Mouse (Mus musculus) forebrain, embryonic 16.5 days (tissue): ENCODE measurements around the gene Hoxb7. TPM values are rescaled to one million over a fixed set of nuclear protein-coding genes. Genes with fewer than 3 reads are reported as not detected.

Experiments
- ATAC-seq: fragments of 200-750 bp; cut with Nextera tagmentation; 2 replicates; pipeline ENCODE4 v1.8.0; 2017; ENCODE audit warnings: mild to moderate bottlenecking, moderate library complexity
- H3K27ac ChIP-seq: fragments of 300-500 bp; sonication (generic); 2 replicates; pipeline ENCODE4 v1.5.1; 2014; ENCODE audit warnings: low read length, control low read depth
- H3K27me3 ChIP-seq: fragments of 300-500 bp; sonication (generic); replicated peaks from 2 replicates; pipeline ENCODE4 v1.6.1; 2014; ENCODE audit warnings: low read length; ENCODE audit not compliant: control insufficient read depth, insufficient read depth
- H3K36me3 ChIP-seq: fragments of 300-500 bp; sonication (generic); 2 replicates; pipeline ENCODE4 v1.6.1; 2014; ENCODE audit not compliant: control insufficient read depth, insufficient read depth
- H3K4me1 ChIP-seq: fragments of 300-500 bp; sonication (generic); replicated peaks from 2 replicates; pipeline ENCODE4 v1.6.1; 2014; ENCODE audit warnings: low read length; ENCODE audit not compliant: control insufficient read depth, insufficient read depth
- H3K4me2 ChIP-seq: fragments of 300-500 bp; sonication (generic); 2 replicates; pipeline ENCODE4 v1.6.1; 2014; ENCODE audit warnings: mild to moderate bottlenecking, low read length, control low read depth
- H3K4me3 ChIP-seq: fragments of 300-500 bp; sonication (generic); replicated peaks from 2 replicates; pipeline ENCODE4 v1.5.1; 2014; ENCODE audit warnings: mild to moderate bottlenecking, low read length, control low read depth
- H3K9ac ChIP-seq: fragments of 300-500 bp; sonication (generic); replicated peaks from 2 replicates; pipeline ENCODE4 v1.6.1; 2014; ENCODE audit warnings: low read depth, low read length, control low read depth
- H3K9me3 ChIP-seq: fragments of 300-500 bp; sonication (generic); 2 replicates; pipeline ENCODE4 v1.6.1; 2016; ENCODE audit warnings: low read length; ENCODE audit not compliant: control insufficient read depth
- WGBS: fragments of 180-500 bp; shearing (Covaris S2); extraction: QIAGEN DNeasy Blood & Tissue Kit; methylation state at CpG from one replicate; pipeline ENCODE4 v1.1.7; 2014; 5-methylcytosine and 5-hydroxymethylcytosine counted together
- polyA plus RNA-seq: library from polyadenylated mRNA; unstranded; fragments of >200 nt; fragmentation: Nextera tagmentation; extraction: Ambion mirVana; gene quantifications from 2 replicates; pipeline ENCODE4 v1.2.1, GENCODE M21; 2015

Hoxb7 gene
- polyA plus RNA-seq, 1 experiment from 2014 or later: not detected

DNA sequence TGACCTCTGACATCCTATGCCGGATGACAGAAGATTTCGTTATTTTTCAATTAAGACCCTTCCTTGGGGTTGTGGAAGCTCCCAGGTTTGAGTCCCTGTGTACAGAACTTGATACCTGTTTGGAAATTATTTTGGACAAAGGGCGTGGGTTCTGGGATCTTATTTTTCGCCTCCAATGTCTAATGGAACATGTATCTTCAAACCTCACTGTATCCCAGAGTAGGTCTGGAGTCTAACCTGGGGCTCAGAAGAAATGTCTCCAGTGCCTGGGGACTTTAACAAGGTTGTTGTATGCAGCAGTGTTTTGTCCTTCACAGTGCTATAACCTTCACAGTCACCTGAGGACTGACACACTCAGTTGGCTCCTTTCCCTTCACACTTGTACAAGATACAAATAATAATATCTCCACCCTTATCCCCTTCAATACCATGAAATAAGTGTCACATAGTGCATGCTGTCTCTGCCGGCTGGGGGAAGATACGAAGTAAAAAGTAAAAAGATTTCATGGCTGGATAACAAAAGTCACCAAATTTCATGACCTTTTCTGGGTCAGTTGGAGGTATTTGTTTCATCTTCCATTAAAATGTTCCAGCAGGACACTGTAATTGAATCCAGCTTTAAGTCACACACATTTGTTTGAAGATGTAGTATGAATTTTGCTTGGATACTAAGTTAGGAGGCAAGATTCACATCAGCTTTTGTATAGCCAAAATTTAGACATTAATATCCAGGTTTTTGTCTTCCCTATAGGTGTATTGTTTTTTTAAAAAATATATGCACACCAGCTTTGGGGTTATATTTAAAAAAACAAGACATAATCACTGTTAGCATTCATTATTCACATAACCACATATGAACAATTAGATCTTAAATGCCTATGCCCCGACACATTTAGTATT is 19.2 kb upstream of the Hoxb7 start:
- ATAC-seq: no peak
- H3K27ac ChIP-seq: no peak overlapping the region
- H3K27me3 ChIP-seq: peaks cover 96% of the 10 kb centered on the region
- no peaks in the 10 kb centered on the region for H3K9me3 ChIP-seq
- no peak overlapping the region for H3K4me2 ChIP-seq
- WGBS: 11% methylated on average over 7 of the region's 7 CpGs
- peaks cover 1% of the 10 kb centered on the region for H3K4me1 ChIP-seq
- no peaks in the 10 kb centered on the region for H3K36me3 ChIP-seq
- no peak overlapping the region for H3K4me3 ChIP-seq
- no peak overlapping the region for H3K9ac ChIP-seq

DNA sequence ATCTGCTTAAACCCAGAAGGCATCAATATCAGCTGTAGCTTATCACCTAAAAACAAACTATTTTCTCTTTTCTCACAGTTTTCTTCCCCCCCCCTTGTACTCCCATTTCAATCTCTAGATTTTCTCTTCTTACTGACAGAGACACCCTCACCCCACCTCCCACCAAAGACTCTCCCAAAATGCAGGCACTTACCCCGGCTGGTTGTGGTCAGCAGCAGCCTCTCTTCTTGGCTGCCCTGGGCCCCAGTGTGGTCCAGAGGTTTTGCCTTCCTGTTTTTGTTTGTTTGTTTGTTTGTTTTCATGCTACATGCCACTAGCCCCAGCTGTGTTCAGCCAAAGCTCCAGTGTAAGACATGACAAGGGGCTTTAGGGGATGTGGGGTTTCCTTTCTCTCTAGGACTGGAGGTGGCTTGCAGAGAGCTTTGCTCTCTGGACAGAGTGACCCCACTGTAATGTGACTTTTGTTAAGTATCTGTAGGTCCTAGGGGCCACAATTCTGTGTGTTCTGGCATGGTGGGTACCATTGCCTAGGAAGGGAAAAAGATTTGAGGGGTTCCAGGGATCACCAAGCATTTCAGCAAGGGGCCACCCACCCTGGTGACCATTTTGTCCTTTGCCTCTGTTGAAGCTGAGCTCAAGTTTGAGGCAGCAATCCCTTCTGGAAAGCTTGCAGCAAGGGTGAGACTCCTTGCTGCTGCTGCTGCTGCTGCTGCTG is 18.2 kb upstream of the Hoxb7 start:
- Histone ChIP-seq H3K4me1 (peaks cover 4% of the 10 kb centered on the region), H3K9me3 (no peaks in the 10 kb centered on the region), H3K4me2 (no peak overlapping the region), H3K4me3 (no peak overlapping the region), H3K27me3 (peaks cover 96% of the 10 kb centered on the region), H3K36me3 (no peaks in the 10 kb centered on the region), H3K27ac (no peak overlapping the region), H3K9ac (no peak overlapping the region)
- 0% methylated on average over 1 of the region's 1 CpGs for WGBS
- no peak for ATAC-seq

DNA sequence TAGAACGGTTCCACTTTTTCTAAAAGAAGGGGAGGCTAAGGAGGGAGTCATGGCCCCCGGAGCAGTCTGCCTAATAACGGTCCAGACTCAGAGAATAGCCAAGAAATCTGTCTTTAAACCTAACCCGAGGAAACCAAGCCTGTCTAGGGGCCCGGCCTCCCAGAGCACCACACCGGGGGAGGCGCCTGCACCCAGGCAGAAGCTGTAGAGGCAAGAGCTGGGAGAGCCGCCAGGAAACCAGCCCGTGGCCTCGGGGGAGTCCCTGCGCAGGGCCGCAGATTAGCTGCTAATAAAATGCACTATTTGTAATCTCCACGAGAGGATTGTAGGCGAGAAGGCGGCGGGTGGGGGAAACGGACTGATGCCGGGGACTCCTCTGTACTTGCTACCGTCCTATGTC is 16.6 kb upstream of the Hoxb7 start:
- under 1% methylated on average over 19 of the region's 19 CpGs for WGBS
- Histone ChIP-seq H3K36me3 (no peaks in the 10 kb centered on the region), H3K27ac (no peak overlapping the region), H3K27me3 (peaks cover 96% of the 10 kb centered on the region), H3K4me2 (no peak overlapping the region), H3K4me3 (no peak overlapping the region), H3K9me3 (no peaks in the 10 kb centered on the region), H3K4me1 (peaks cover 4% of the 10 kb centered on the region), H3K9ac (no peak overlapping the region)
- no peak for ATAC-seq

DNA sequence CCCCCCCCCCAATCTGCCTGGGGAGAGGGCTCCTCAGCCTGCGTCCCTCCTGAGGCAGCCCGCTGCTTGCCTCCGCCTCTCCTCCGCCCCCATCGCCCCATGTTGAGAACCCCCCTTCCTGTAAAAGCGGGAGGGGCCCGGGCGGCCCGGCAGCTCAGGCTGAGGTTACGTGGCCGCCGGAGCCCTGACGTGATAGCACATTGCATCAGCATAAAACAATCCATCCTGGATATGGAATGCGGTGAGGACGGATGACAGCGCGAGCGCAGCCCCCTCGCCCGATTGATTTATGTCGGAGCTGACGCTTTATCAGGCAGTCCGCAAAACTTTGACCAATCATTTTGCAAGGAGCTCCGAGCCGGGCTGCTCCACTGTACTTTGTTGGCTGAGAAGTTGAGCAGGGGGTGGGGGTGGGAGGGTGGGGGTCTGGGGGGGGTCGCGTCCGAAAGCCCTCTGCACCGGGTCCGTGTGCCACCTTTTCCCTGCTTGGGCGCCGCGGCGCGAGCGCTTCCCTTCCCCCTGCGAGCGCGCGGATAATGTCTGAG is 15.4 kb upstream of the Hoxb7 start, which contains the start of gene Hoxb9:
Gene Hoxb9, plus strand, starts transcription at position 462 of the 545 bp plus-strand sequence.
- Histone ChIP-seq H3K27me3 (peaks cover 96% of the 10 kb centered on the region), H3K4me3 (0 out of 2 replicates have a peak within 1 kb of the TSS, but pooled peaks have one; percentile 13), H3K9ac (no peak within 1 kb of the TSS), H3K4me2 (no peak within 1 kb of the TSS), H3K36me3 (no peaks in the 10 kb centered on the region), H3K9me3 (no peaks in the 10 kb centered on the region), H3K27ac (no peak within 1 kb of the TSS), H3K4me1 (peaks cover 4% of the 10 kb centered on the region)
- no peak for ATAC-seq
- WGBS: under 1% methylated on average over 40 of the region's 40 CpGs

DNA sequence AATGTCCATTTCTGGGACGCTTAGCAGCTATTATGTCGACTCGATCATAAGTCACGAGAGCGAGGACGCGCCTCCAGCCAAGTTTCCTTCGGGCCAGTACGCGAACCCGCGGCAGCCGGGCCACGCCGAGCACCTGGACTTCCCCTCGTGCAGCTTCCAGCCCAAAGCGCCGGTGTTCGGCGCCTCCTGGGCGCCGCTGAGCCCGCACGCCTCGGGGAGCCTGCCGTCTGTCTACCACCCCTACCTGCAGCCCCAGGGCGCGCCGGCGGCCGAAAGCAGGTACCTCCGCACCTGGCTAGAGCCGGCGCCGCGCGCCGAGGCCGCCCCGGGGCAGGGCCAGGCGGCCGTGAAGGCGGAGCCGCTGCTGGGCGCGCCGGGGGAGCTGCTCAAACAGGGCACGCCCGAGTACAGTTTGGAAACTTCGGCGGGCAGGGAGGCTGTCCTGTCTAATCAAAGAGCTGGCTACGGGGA is 14.8 kb upstream of the Hoxb7 start:
- under 1% methylated on average over 52 of the region's 52 CpGs for WGBS
- H3K4me3 ChIP-seq: no peak overlapping the region

DNA sequence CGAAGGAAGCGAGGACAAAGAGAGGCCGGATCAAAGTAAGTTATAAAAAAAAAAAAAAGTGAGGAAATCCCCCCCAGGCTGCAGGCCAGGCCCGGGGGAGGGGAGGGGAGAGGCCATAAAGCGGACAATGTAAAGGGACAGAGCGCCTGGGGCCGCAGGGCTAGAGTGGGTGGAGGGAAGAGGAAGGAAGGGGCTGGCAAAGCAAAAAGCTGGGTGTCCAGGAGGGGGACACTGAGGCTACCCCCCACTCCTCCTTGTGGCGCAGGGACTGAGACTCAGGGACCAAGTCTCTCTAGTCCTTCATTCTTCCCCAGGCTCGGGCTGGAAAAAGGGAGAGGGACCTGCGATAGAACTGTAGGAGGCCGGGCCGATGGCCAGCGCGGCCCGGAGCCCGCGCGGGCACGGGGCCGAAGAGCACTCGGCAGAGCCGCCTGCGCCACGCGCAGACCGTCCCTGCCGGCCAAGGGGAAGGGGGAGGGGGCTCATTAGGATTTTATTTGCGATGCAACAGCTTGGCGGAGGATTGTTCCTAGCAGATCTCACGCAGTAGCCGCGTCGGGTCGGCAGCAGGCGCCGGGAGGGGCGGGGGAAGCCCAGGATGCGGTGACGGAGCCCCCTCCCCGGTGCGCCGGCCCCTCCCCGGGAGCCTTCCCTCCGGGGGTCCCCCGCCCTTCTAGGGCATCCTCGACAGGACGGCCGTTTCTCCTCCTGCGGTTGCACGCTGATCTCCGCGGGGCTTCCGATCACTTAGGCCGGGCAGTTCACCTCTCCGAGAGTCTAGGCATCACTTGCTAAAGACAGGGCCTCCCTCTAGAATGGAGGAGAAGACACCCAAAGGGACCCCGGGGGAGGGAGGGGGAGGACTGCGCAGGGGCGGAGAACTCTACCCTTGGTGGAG is 14.2 kb upstream of the Hoxb7 start:
- peaks cover 4% of the 10 kb centered on the region for H3K4me1 ChIP-seq
- no peak overlapping the region for H3K9ac ChIP-seq
- H3K4me2 ChIP-seq: no peak overlapping the region
- no peak overlapping the region for H3K27ac ChIP-seq
- 0 out of 2 replicates have a peak overlapping the region, but pooled peaks have one; percentile 13 for H3K4me3 ChIP-seq
- no peak for ATAC-seq
- no peaks in the 10 kb centered on the region for H3K36me3 ChIP-seq
- peaks cover 96% of the 10 kb centered on the region for H3K27me3 ChIP-seq
- H3K9me3 ChIP-seq: no peaks in the 10 kb centered on the region
- under 1% methylated on average over 49 of the region's 58 CpGs for WGBS

More for the DNA sequence above, 14.8 kb upstream of the Hoxb7 start:
- ATAC-seq: no peak
- Histone ChIP-seq H3K4me1 (peaks cover 4% of the 10 kb centered on the region), H3K27me3 (peaks cover 96% of the 10 kb centered on the region), H3K36me3 (no peaks in the 10 kb centered on the region), H3K9me3 (no peaks in the 10 kb centered on the region), H3K4me2 (no peak overlapping the region), H3K27ac (no peak overlapping the region), H3K9ac (no peak overlapping the region)

DNA sequence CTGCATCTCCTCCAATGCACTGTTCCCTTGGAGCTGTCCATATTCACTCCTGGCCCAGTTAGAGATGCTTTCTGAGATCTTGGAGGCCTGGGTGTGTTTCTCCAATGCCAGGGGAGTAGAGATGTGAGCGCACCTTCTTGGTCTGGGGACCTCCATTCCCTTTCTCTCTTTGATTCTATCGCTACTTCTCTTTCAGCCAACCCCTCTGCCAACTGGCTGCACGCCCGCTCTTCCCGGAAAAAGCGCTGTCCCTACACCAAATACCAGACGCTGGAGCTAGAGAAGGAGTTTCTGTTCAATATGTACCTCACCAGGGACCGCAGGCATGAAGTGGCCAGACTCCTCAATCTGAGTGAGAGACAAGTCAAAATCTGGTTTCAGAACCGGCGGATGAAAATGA is 12.0 kb upstream of the Hoxb7 start:
- peaks cover 98% of the 10 kb centered on the region for H3K27me3 ChIP-seq

DNA sequence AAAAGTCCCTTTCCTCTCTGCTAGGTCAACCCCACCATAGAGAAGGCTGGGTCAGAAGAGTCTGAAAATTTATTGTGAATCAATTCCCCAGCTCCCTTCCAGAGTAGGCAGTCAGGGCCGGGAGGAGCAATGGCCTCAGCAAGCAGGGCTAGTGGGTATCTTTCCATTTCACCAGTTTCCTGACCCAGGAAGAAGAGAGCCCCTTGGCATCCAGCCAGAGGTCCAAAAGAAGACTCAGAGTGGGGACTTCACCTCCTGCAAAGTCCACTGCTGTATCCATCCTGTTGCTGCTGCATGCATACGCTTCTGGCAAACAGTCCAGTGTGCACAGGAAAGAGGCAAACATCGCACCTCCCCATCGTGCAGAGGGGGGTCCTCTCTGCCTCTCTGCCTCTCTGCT is 10.5 kb upstream of the Hoxb7 start:
- Histone ChIP-seq H3K4me1 (peaks cover 4% of the 10 kb centered on the region), H3K36me3 (no peaks in the 10 kb centered on the region), H3K4me3 (no peak overlapping the region), H3K4me2 (no peak overlapping the region), H3K27ac (no peak overlapping the region), H3K9ac (no peak overlapping the region), H3K27me3 (peaks cover 94% of the 10 kb centered on the region), H3K9me3 (no peaks in the 10 kb centered on the region)
- ATAC-seq: no peak
- WGBS: 5% methylated on average over 4 of the region's 4 CpGs

More for the DNA sequence above, 12.0 kb upstream of the Hoxb7 start:
- H3K36me3 ChIP-seq: no peaks in the 10 kb centered on the region
- H3K4me2 ChIP-seq: no peak overlapping the region
- no peaks in the 10 kb centered on the region for H3K9me3 ChIP-seq
- 2% methylated on average over 10 of the region's 10 CpGs for WGBS
- no peak for ATAC-seq
- H3K27ac ChIP-seq: no peak overlapping the region
- peaks cover 4% of the 10 kb centered on the region for H3K4me1 ChIP-seq
- H3K4me3 ChIP-seq: no peak overlapping the region
- no peak overlapping the region for H3K9ac ChIP-seq
